Mouse (Mus musculus) CD4-positive helper T cell, adult 2 months (primary cell): ENCODE measurements at regions not wholly inside any gene's neighbourhood (a gene's known extent, or its start where the extent isn't known, plus 50 kb on each side); places are given as distances from the start of the nearest gene placed in this dataset.

Experiments used
- DNase-seq: peaks from one replicate; pipeline ENCODE4 v3.0.0-alpha.2; 2012; ENCODE audit warnings: low read depth, missing footprints, low spot score

DNA sequence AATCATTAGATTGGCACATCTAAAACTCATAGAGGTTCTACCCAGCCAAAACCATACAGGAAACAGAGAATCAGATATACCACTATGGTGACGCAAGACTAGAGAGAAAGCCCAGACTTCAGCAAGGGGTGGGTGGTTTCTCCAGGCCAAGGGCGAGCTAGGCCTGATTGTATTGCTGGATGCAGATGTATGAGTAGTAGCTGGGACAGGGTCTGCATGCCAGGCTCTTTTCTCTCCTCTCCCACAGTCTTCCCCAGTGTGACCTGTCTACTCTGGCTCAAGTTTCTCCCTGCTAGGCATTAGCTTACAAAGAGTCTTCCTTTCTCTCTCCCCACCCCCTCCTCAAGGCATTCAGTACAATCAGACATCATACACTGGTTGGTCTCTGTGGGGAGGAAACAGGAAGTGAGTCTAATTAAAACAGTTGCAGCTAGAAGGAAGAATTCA lies 181.8 kb upstream of the Sesn3 start:
- peak; percentile 87 for DNase-seq

DNA sequence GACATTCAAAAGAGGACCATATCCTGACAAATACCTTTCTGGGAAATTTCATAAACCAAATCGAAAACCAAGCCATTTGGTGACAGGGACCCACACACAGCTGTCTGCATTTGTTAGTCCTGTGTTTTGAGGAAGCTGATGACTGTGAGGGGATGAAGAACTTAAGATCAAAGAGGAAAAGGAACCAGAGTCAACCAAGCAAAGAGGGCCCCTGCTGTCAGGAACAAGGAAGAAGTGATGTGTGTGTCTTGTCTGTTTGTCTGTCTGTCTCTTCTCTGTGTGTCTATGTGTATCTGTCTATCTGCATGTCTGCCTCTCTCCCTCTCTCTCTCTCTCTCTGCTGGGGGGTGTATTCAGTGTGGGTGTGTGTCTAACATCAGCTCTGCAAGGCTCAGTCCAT lies 171.3 kb upstream of the Sesn3 start:
- DNase-seq: peak; percentile 11

DNA sequence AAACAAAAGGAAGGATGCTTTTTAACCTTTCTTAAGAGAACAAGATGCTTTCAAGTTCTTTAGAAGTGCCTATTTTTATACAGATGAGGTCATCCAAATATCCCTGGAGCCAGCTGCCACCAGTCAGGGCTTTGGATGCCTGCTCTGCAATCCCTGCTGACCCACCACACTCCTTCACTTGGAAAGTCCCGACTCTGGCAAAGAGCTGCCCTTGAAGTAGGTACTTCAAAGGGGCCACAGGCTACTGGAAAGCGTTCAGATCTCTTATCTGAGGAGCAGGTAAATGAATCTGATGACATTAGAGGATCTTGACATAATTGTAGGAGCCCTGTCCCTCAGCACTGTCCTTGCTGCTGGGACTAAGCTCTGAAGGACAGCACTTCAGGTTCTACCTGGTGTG lies 169.9 kb upstream of the Sesn3 start:
- peak; percentile 21 for DNase-seq

DNA sequence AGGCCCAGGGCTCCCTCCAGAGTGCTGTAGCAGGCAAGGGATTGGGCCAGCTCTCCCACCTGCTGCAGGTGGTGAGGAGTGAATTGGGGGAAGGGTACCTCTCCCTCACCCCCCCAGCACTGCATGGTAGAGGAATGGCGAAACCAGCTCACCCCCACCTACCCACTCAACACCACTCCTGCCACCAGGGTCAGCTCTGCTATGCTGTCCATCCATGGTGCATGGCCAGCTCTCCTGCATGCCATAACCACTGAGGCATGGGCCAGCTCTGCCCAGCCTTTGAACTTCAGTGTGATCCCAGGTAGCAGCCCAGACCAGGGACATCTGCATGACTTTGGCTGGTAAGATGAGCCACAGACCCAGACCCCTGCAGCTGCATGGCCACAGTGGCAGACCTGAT lies 168.5 kb upstream of the Sesn3 start:
- no peak for DNase-seq

DNA sequence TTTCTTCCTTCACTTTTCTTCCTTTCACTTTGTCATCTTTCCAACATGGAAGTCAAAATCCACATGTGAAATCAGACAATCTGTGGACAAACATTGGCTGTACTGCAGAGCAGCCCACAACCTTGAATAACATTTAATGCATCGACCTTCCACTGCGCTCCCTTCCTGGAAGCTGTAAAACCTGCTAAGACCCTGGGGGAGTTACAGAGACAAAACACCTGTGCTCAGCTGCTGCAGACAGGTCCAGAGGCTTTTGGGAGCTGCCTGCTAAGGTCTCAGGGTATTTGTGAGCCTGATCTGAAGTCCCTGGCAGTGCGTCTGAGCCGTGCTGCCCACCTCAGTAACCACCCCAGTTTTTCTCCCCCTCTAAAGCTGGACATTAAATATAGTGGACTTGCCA lies 166.1 kb upstream of the Sesn3 start:
- no peak for DNase-seq

DNA sequence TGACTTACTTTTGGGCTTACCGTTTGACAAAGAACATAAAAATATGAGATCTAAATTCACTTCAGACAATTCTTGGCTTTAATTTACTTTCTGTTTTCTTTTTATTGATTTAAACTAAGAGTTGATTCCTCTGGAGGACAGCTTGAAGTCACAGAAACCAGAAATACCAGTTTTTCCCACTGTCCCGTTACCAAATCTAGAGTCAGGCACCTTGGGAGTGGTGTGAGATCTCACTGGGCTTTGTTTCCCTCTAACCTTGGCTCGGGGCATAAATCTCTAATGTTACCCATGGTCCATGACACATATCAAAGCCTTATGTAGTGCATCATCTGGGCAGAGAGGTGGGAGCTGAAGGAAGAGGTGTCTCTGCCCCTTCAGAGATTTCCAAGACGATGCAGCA lies 165.4 kb upstream of the Sesn3 start:
- no peak for DNase-seq

DNA sequence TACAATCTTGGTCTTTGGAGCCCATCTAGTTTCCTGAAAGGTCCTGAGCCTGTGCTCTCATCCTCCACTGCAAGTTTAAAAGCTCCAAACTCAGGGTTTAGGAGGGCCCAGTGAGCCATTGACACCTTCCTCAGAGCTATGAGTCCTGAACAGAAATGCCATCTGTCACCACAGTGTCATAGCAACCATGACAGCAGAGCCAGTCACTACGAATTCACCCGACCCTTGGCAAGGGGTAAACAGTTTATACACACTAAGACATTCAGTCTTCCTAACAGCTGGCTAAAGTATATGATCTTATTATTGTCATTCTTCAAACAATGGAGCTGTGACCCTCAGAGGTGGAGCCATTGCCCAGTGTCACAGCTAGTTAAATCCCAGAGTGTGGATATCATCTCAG lies 163.2 kb upstream of the Sesn3 start:
- DNase-seq: no peak

DNA sequence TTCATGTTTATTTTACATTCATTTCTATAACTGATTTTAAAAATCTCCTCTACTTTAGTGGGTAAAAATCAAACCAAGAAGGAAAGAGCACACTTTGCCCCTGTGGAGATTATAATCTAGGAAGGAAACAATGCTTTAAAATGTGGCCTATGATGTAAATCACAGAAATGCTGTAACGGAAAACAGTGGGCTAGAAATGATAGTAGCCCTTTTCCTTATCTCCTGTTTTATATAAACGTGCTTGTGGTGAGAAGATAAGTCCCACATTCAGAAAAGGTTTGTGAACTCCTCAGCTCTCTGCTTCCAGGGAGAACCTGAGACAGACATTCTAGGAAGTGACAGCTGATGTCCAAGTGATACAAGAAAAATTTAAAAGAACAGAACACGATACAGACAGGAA lies 159.3 kb upstream of the Sesn3 start:
- peak; percentile 38 for DNase-seq

DNA sequence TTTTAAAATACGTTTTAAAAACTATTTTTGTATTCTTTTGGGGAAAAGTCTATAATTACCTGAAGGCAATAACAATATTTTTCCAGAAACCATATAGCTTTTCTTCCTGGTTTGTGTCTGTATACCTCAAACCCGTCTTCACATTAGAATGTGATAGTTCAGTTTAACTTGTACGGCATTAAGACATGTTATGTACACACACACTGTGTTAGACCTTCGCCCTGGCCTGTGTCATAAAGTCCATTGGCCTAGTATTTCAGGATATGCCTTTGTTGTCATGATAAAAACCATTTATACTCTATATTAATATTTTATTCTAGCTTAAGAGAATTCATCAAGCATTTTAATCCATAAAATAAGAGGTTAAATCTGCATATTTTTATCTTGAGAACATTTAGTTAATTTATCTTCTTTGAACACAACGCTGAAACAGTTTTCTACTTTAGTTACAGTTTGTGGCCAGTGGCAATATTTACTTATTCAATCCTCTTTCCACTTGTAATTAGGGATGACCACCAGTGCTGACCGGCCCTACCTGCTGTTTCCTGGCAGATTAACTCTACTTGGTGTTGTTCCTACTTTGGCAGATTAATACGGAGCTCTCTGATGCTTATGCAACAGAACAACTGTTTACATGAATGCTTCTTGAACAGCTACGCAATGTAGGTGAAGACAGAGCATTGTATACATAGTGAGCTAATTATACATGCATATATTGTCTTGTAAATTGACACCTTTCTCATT lies 158.6 kb upstream of the Sesn3 start:
- no peak for DNase-seq

DNA sequence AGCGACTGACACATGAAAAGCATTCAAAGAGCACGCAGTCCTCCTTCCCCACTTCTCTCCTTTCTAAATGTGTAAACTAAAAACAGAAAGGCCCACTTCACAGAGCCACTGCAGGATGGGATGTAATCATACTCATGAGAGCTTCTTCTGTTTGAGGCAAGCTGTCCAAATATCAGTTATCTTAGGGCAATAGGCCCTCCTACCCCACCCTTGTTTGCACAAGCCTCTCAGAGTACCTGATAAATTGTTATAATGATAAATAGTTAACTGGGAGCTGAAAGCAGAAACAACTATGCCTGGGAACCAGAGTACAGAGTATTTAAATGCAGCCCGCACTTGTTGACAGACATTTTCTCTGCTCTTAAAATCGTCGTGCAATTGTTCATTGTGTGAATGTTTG lies 141.5 kb upstream of the Sesn3 start:
- DNase-seq: no peak

DNA sequence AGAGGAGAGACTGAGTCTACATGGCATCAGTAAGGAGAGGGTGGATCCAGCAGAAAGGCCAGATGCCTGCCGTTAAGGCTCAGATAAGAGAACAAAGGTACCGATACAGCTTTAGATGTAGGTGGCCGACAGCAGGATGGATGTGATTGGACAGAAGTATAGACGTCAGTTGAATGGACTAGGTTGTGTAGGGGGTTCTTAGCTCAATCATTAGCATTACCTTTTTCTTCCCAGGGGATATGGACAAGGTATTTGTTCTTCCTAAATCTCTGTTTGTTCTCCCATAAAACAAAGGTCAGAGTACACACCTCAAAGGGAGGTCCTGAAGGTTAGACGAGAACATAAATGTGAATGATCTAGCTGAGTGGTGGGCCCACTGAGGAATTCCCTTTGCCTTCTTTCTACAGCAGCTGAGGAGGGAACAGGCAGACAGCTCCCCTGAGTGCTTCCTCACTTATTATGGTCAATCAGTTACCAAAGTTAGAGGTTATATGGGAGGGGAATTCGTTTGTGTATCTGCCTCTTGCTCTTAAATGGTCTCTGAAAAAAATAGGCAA lies 139.9 kb upstream of the Sesn3 start:
- DNase-seq: no peak

DNA sequence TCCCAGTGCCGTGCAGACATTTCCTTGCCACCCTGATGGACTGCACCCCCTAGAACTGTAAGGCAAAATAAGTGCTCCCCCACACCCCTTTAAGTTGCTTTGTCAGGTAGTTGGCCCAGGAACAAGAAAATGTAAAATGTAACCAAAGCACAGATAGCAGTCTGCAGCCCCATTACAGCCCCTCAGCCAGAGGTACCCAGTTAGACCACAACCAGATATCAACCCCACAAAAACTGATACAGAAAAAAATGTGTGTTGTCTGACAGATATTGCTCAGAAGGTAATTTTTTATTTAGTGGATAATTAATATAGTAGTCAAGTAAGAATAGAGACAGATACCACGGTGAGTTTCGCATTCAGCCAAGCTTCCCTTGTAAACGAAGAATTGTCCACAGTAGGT lies 133.5 kb upstream of the Sesn3 start:
- DNase-seq: no peak

DNA sequence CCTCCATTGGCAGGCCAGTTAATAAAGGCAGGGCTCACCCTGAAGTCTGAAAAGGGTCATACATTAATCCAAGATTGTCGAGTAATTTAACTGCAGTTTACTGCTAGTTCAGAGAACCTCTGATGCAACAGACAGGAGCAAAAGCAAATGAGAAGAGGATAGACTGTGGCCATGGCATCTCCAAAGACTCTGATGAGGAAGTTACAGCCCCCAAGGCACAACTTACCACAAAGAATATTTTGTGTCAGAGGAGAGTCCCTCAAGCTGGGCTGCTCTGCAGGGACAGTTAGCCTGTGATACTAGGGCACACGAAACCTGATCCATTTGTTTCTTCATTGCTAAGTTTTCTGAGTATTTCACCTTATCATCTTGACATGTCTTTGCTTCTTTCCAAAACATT lies 130.9 kb upstream of the Sesn3 start:
- DNase-seq: no peak

DNA sequence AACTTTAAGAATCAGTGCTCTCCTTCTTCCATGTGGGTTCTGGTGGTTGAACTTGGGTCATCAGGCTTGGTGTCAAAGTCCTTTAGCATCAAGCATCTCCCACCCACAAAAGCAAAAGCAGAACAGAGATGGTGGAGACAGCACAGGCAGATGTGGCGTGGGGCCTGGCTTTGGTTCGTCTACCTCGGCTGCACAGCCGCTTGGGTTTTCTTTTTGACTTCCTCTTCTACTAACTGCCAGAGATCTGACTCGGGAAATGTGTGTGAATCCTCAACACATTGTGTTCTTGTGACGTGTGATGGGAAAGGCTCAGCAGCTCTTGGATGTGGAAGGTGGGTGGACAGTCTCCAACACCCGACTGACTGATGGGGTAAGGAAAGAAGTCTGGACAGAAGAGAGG lies 127.8 kb upstream of the Sesn3 start:
- DNase-seq: no peak

DNA sequence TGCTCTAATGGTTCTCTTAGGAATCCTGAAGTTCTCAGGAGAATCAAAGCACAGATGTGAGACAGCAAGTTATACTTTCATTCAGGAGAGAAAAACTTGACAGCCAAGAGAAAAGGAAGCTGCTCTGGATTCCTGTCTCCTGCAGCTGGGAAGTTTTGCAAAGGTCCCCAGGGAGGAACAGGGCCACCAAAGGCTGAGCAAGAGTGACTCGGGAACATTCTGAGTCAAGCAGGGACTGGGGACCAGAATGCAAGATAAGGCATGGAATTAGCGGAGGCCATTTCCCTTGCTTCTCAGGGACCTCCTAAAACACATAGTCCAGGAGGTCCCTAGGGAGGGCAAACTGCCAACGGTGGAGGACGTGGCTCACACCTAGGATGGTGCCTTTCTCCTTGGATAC lies 127.1 kb upstream of the Sesn3 start:
- no peak for DNase-seq

DNA sequence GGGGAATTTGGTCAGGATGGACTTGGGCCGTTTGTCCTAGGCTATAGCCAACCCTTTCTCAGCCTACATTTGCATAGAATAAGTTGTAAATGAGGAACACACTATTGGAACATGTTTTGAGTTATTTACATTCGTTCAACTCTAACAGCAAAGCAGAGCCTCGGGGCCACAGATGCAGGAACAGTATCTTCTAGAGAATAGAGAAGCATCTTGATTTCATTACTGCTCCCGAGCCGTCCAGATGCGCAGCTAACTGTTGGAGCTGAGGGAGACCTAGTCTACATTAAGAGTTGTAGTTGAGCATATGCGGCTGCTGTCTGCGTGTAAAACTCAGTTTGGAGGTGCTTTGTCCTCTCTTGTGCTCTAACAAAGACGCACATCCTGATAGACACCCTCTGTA lies 124.6 kb upstream of the Sesn3 start:
- no peak for DNase-seq

DNA sequence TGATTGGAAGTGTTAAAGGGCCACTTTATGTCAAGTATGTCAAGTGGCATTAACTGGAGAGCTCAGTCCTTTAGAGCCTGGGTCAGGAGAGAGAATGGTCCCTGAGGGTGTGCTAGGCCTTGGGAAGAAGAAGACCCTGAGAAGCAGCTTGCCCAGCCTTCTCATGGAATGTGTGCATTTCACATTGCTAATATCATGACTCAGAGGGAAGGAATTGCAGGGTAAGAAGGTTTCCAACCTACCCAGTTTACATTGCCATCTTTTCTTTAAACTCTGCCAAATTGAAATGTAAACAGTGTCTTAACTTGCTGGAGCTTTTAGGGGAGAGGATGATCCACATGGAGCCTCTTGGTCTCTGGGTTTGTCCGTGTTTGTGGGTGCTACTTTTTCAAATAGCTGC lies 117.9 kb upstream of the Sesn3 start:
- DNase-seq: no peak

DNA sequence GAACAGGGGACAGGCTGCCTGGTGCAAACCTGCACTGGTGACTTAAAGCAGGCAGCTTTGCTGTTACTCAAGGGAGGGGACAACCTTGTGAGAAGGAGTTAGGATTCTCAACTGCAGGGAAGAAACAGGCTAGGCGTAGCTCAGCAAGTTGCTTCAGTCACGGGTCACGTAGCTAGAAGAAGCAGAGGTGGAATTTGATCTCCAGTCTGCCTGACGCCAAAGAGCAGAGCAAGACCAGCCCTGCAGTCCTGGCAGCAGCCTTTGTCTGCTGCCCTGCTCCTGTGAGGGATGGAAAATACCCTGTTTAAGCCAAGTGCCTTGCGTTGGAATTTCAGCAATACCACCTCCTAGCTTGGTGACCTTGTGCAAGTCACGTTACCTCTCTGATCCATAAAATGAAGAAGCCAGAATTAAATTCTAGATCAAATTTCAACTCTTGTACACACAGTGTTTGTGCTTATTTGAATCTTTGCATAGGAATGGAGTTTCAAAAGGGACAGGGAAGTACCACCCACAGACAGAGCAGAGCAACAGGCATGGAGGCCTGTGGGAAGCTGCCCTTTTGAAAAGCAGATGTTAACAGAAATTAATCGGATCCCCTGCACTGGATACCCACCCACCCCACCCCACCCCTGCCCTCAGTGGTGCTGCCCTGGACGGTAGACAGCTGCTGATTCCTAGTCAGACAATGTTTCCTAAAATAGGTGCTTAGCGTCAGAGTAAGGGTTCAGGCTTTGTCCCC lies 116.6 kb upstream of the Sesn3 start:
- no peak for DNase-seq

DNA sequence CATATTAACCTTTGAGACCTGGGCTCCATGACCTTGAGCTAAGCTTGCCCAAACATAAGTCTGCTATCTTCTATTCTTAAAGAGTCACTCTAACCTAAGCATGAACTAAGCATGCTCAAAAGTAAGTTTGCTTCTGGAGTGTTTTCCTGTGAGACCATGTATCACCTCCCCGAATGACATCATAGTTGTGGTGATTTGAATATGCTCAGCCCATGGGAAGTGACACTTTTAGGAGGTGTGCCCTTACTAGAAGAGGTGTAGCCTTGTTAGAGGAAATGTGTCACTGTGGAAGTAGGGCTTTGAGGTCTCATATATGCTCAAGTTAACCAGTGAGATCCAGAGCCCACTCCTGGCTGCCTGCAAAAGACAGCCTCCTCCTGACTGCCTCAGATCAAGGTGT lies 114.7 kb upstream of the Sesn3 start:
- DNase-seq: no peak

DNA sequence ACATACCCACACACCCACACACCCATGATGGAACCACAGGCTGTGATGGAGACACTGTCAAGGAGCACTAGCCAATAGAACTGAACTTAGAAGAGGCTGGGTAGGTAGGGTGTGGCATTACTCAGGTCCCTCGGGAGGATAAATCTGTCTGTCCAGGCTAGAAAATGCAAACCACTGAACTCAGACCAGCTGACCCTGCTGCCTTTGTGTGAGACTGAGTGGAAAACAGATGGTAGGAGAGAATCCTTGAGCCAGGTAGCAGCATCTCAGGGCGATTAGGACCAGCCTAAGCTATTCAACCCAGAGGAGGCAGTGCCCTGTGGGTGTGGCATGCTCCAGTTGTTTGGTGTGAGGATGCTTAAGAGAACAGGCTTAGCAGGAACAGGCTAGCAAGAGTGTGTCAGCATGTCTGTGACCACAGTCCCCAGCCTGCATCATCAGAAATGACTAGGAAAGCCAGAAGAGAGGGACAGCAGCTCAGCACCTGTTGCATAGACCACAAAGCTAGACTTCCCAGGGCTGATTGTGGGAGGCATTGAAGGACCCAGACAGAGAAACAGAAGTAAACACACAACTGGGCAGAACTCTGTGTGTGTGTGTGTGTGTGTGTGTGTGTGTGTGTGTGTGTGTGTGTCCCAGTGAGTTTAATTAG lies 103.2 kb upstream of the Sesn3 start:
- peak; percentile 34 for DNase-seq

DNA sequence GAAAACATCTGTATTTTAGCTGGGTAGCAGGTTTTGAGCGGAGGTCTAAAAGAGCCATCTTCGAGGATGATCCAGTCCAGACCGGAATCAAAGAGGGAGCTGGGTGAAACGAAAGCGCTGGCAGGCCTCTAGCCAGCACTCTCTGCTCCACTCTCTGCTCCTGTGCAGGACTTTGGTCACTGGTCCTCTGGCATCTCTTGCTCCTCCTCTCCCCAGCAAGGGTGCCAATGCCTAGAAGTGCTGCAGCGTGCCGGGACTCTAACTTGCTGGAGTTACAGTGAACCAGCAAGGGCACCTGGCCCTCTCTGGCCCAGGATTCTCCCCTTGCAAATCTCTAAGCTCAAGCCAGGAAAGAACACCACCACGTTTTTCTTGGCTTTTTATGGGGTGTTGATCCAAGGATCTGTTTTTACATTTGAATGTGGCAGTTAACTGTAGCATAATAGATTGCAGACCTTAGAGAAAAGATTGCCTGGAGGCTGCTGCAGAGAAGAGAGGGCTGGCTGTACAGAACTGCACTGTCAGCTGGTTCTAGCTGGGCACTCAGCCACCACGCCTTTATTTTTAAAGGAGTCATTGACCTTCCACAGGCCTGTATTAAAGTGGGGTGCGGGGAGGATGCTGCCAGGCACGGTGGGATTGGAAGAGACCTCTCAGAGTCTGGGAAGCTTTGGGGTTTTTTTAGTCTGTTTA lies 101.1 kb upstream of the Sesn3 start:
- DNase-seq: peak; percentile 25
